Mouse (Mus musculus): ENCODE results near the gene Ggnbp2. TPM values are rescaled to one million over a fixed set of nuclear protein-coding genes. Genes with fewer than 3 reads are reported as not detected.

Gene Ggnbp2
- 100 to 1,000 TPM; 154 to 156 TPM for polyA plus RNA-seq (2017; shearing (Covaris generic))

GRCm38 (mm10) chr11:84870337-84871043, at the start of gene Ggnbp2:
Gene Ggnbp2, minus strand, starts transcription at chr11:84870817.

GRCm38 (mm10) chr11:84916053-84916702, 45.6 kb upstream of the Ggnbp2 start, which contains the start of gene Znhit3:
Gene Znhit3, minus strand, starts transcription at chr11:84916366.

GRCm38 (mm10) chr11:84879772-84880464, 9.3 kb upstream of the Ggnbp2 start, which contains the start of the genes Myo19 and Pigw:
Gene Myo19, plus strand, starts transcription at chr11:84880148.
Gene Pigw, minus strand, starts transcription at chr11:84880285.

GRCm38 (mm10) chr11:84828516-84829399, 41.9 kb downstream of the Ggnbp2 start, which contains the start of gene Dhrs11:
Gene Dhrs11, minus strand, starts transcription at chr11:84828994.

GRCm38 (mm10) chr11:84818961-84819692, 51.5 kb downstream of the Ggnbp2 start, which contains the start of gene Mrm1:
Gene Mrm1, minus strand, starts transcription at chr11:84819515.

Other genes with a start within 250 kb of the Ggnbp2 start
- 10 to 100 TPM; 23.6 to 29.4 TPM for gene Mrm1, start 51.3 kb downstream of the Ggnbp2 start, polyA plus RNA-seq (2017; shearing (Covaris generic))
- 10 to 100 TPM; 19.9 to 26.6 TPM for gene Dhrs11, start 41.8 kb downstream of the Ggnbp2 start, polyA plus RNA-seq (2017; shearing (Covaris generic))
- gene Myo19, start 9.3 kb upstream of the Ggnbp2 start, polyA plus RNA-seq (2017; shearing (Covaris generic)): 1 to 10 TPM; 3.7 to 7.8 TPM
- 1 to 10 TPM; 2.9 to 5.6 TPM for gene Pigw, start 9.5 kb upstream of the Ggnbp2 start, polyA plus RNA-seq (2017; shearing (Covaris generic))
- gene Znhit3, start 45.5 kb upstream of the Ggnbp2 start, polyA plus RNA-seq (2017; shearing (Covaris generic)): 10 to 100 TPM; 27.9 to 58.4 TPM
- gene Car4, start 87.0 kb upstream of the Ggnbp2 start, polyA plus RNA-seq (2017; shearing (Covaris generic)): under 1 TPM; 0.49 to 0.86 TPM